Mouse (Mus musculus): Measurements from ENCODE around the gene Slc22a20.

GRCm38 (mm10) chr19:6016532-6016931 is 30.6 kb upstream of the Slc22a20 start:
- TF ChIP-seq TCF12 (IDR thresholded peaks at IDR 0.05; ENCODE audit: insufficient read depth, poor library complexity, severe bottlenecking) (no peak), E2F4 (IDR thresholded peaks at IDR 0.05; ENCODE audit: insufficient read depth) (no peak), REST (IDR thresholded peaks at IDR 0.05; ENCODE audit: insufficient read depth, insufficient read length) (no peak), MAX (IDR thresholded peaks at IDR 0.05; ENCODE audit: low read depth) (no peak), MYOG (IDR thresholded peaks at IDR 0.05; ENCODE audit: control insufficient read depth in 1 of 3, insufficient read depth in 1 of 3, insufficient read length in 2 of 3, low read depth in 2 of 3) (no peak), POLR2A (IDR thresholded peaks at IDR 0.05; ENCODE audit: insufficient read length, low read depth) (no peak), TCF3 (IDR thresholded peaks at IDR 0.05; ENCODE audit: insufficient read length, low read depth) (no peak), CEBPB (IDR thresholded peaks at IDR 0.05; ENCODE audit: insufficient read depth, poor library complexity, severe bottlenecking) (no peak), MYOD1 (IDR thresholded peaks at IDR 0.05; ENCODE audit: control insufficient read depth in 1 of 3, insufficient read length in 2 of 3, low read depth in 2 of 3) (no peak)
